Mouse (Mus musculus): ENCODE data around the gene Dock1. TPM values are rescaled to one million over a fixed set of nuclear protein-coding genes. Genes with fewer than 3 reads are reported as not detected.

Dock1 gene
- polyA plus RNA-seq, 1 experiment, result 14.3 TPM

- no peak for TF ChIP-seq CTCF (IDR thresholded peaks at IDR 0.05; ENCODE audit: extremely low read depth, insufficient read depth, low read length)
- no peak for TF ChIP-seq POLR2A (IDR thresholded peaks at IDR 0.05; ENCODE audit: extremely low read depth, insufficient read depth, low read length)
- Histone ChIP-seq H3K4me1 (ENCODE audit: control insufficient read depth, insufficient read depth, low read length) (no peaks in the 10 kb centered on the region; the same call in 1 of the 2 replicates), H3K27ac (ENCODE audit: insufficient read depth, low read length) (no peak overlapping the region), H3K4me3 (ENCODE audit: insufficient read depth, low read length) (no peak overlapping the region)
Measured at GRCm38 (mm10) chr7:134730406-134731126, 60.1 kb downstream of the Dock1 start.

GRCm38 (mm10) chr7:134747059-134747458 is 76.6 kb downstream of the Dock1 start:
- Histone ChIP-seq H3K27ac (ENCODE audit: insufficient read depth, low read length) (no peak overlapping the region), H3K4me3 (ENCODE audit: insufficient read depth, low read length) (no peak overlapping the region), H3K4me1 (ENCODE audit: control insufficient read depth, insufficient read depth, low read length) (no peaks in the 10 kb centered on the region)
- TF ChIP-seq POLR2A (IDR thresholded peaks at IDR 0.05; ENCODE audit: extremely low read depth, insufficient read depth, low read length) (no peak), CTCF (IDR thresholded peaks at IDR 0.05; ENCODE audit: extremely low read depth, insufficient read depth, low read length) (no peak)

- Histone ChIP-seq H3K4me3 (ENCODE audit: insufficient read depth, low read length) (no peak overlapping the region), H3K27ac (ENCODE audit: insufficient read depth, low read length) (no peak overlapping the region), H3K4me1 (ENCODE audit: control insufficient read depth, insufficient read depth, low read length) (0 out of 2 replicates have a peak, but pooled peaks cover 2% of the 10 kb centered on the region)
- TF ChIP-seq CTCF (IDR thresholded peaks at IDR 0.05; ENCODE audit: extremely low read depth, insufficient read depth, low read length), result no peak
- no peak for TF ChIP-seq POLR2A (IDR thresholded peaks at IDR 0.05; ENCODE audit: extremely low read depth, insufficient read depth, low read length)
Measured at GRCm38 (mm10) chr7:134748376-134748775, 77.9 kb downstream of the Dock1 start.

GRCm38 (mm10) chr7:134749613-134750012 is 79.2 kb downstream of the Dock1 start:
- Histone ChIP-seq H3K27ac (ENCODE audit: insufficient read depth, low read length) (no peak overlapping the region), H3K4me1 (ENCODE audit: control insufficient read depth, insufficient read depth, low read length) (0 out of 2 replicates have a peak, but pooled peaks cover 2% of the 10 kb centered on the region), H3K4me3 (ENCODE audit: insufficient read depth, low read length) (no peak overlapping the region)
- TF ChIP-seq POLR2A (IDR thresholded peaks at IDR 0.05; ENCODE audit: extremely low read depth, insufficient read depth, low read length), result no peak
- TF ChIP-seq CTCF (IDR thresholded peaks at IDR 0.05; ENCODE audit: extremely low read depth, insufficient read depth, low read length), result no peak

- no peak for TF ChIP-seq CTCF (IDR thresholded peaks at IDR 0.05; ENCODE audit: extremely low read depth, insufficient read depth, low read length)
- TF ChIP-seq POLR2A (IDR thresholded peaks at IDR 0.05; ENCODE audit: extremely low read depth, insufficient read depth, low read length), result no peak
Measured at GRCm38 (mm10) chr7:134751496-134751895, 81.0 kb downstream of the Dock1 start.

GRCm38 (mm10) chr7:134753417-134753816 is 83.0 kb downstream of the Dock1 start:
- Histone ChIP-seq H3K4me3 (ENCODE audit: insufficient read depth, low read length) (no peak overlapping the region), H3K4me1 (ENCODE audit: control insufficient read depth, insufficient read depth, low read length) (0 out of 2 replicates have a peak, but pooled peaks cover 2% of the 10 kb centered on the region), H3K27ac (ENCODE audit: insufficient read depth, low read length) (no peak overlapping the region)
- no peak for TF ChIP-seq CTCF (IDR thresholded peaks at IDR 0.05; ENCODE audit: extremely low read depth, insufficient read depth, low read length)
- no peak for TF ChIP-seq POLR2A (IDR thresholded peaks at IDR 0.05; ENCODE audit: extremely low read depth, insufficient read depth, low read length)

More at GRCm38 (mm10) chr7:134751496-134751895, 81.0 kb downstream of the Dock1 start:
- no peak overlapping the region for H3K4me3 ChIP-seq (ENCODE audit: insufficient read depth, low read length)
- no peak overlapping the region for H3K27ac ChIP-seq (ENCODE audit: insufficient read depth, low read length)
- H3K4me1 ChIP-seq (ENCODE audit: control insufficient read depth, insufficient read depth, low read length), result 0 out of 2 replicates have a peak, but pooled peaks cover 2% of the 10 kb centered on the region

- Histone ChIP-seq H3K27ac (ENCODE audit: insufficient read depth, low read length) (no peak overlapping the region), H3K4me3 (ENCODE audit: insufficient read depth, low read length) (no peak overlapping the region), H3K4me1 (ENCODE audit: control insufficient read depth, insufficient read depth, low read length) (no peaks in the 10 kb centered on the region)
- TF ChIP-seq POLR2A (IDR thresholded peaks at IDR 0.05; ENCODE audit: extremely low read depth, insufficient read depth, low read length) (no peak), CTCF (IDR thresholded peaks at IDR 0.05; ENCODE audit: extremely low read depth, insufficient read depth, low read length) (no peak)
Measured at GRCm38 (mm10) chr7:134757605-134758004, 87.2 kb downstream of the Dock1 start.

- no peak overlapping the region for H3K4me3 ChIP-seq (ENCODE audit: insufficient read depth, low read length)
- no peak overlapping the region for H3K27ac ChIP-seq (ENCODE audit: insufficient read depth, low read length)
- no peak for TF ChIP-seq POLR2A (IDR thresholded peaks at IDR 0.05; ENCODE audit: extremely low read depth, insufficient read depth, low read length)
- no peak for TF ChIP-seq CTCF (IDR thresholded peaks at IDR 0.05; ENCODE audit: extremely low read depth, insufficient read depth, low read length)
- no peaks in the 10 kb centered on the region for H3K4me1 ChIP-seq (ENCODE audit: control insufficient read depth, insufficient read depth, low read length)
Measured at GRCm38 (mm10) chr7:134761799-134762198, 91.3 kb downstream of the Dock1 start.

- TF ChIP-seq POLR2A (IDR thresholded peaks at IDR 0.05; ENCODE audit: extremely low read depth, insufficient read depth, low read length) (no peak), CTCF (IDR thresholded peaks at IDR 0.05; ENCODE audit: extremely low read depth, insufficient read depth, low read length) (no peak)
- no peak overlapping the region for H3K4me3 ChIP-seq (ENCODE audit: insufficient read depth, low read length)
- H3K27ac ChIP-seq (ENCODE audit: insufficient read depth, low read length), result no peak overlapping the region
- no peaks in the 10 kb centered on the region for H3K4me1 ChIP-seq (ENCODE audit: control insufficient read depth, insufficient read depth, low read length)
Measured at GRCm38 (mm10) chr7:134765130-134765529, 94.7 kb downstream of the Dock1 start.

GRCm38 (mm10) chr7:134771314-134771713 is 100.9 kb downstream of the Dock1 start:
- Histone ChIP-seq H3K27ac (ENCODE audit: insufficient read depth, low read length) (no peak overlapping the region), H3K4me3 (ENCODE audit: insufficient read depth, low read length) (no peak overlapping the region), H3K4me1 (ENCODE audit: control insufficient read depth, insufficient read depth, low read length) (peaks cover 4% of the 10 kb centered on the region)
- no peak for TF ChIP-seq CTCF (IDR thresholded peaks at IDR 0.05; ENCODE audit: extremely low read depth, insufficient read depth, low read length)
- no peak for TF ChIP-seq POLR2A (IDR thresholded peaks at IDR 0.05; ENCODE audit: extremely low read depth, insufficient read depth, low read length)
